Mouse (Mus musculus): ENCODE measurements around the gene Tekt3. TPM values are rescaled to one million over a fixed set of nuclear protein-coding genes. Genes with fewer than 3 reads are reported as not detected.

Gene Tekt3
- polyA plus RNA-seq (2011; ENCODE audit: insufficient read length, low read depth, missing spikeins), result not detected in 2 replicates

GRCm38 (mm10) chr11:63061446-63061845, at the start of gene Tekt3:
Gene Tekt3, plus strand, starts transcription at chr11:63061654.
- no peak within 1 kb of the TSS for H3K27ac ChIP-seq (ENCODE audit: insufficient read depth, low read length)
- H3K4me3 ChIP-seq (ENCODE audit: insufficient read depth, low read length), result no peak within 1 kb of the TSS
- no peak for TF ChIP-seq POLR2A (IDR thresholded peaks at IDR 0.05; ENCODE audit: low read depth, low read length)
- TF ChIP-seq CTCF (IDR thresholded peaks at IDR 0.05; ENCODE audit: borderline replicate concordance, insufficient read depth, low read length), result no peak
- H3K4me1 ChIP-seq (ENCODE audit: control insufficient read depth, insufficient read depth, low read length), result no peaks in the 10 kb centered on the region

- Histone ChIP-seq H3K4me3 (ENCODE audit: insufficient read depth, low read length) (no peak overlapping the region), H3K4me1 (ENCODE audit: control insufficient read depth, insufficient read depth, low read length) (no peaks in the 10 kb centered on the region), H3K27ac (ENCODE audit: insufficient read depth, low read length) (no peak overlapping the region)
- no peak for TF ChIP-seq POLR2A (IDR thresholded peaks at IDR 0.05; ENCODE audit: low read depth, low read length)
- TF ChIP-seq CTCF (IDR thresholded peaks at IDR 0.05; ENCODE audit: borderline replicate concordance, insufficient read depth, low read length), result no peak
These were observed 43.9 kb upstream of the Tekt3 start for GRCm38 (mm10) chr11:63017327-63018082.

GRCm38 (mm10) chr11:63018083-63018622, 43.3 kb upstream of the Tekt3 start:
- TF ChIP-seq POLR2A (IDR thresholded peaks at IDR 0.05; ENCODE audit: low read depth, low read length) (no peak), CTCF (IDR thresholded peaks at IDR 0.05; ENCODE audit: borderline replicate concordance, insufficient read depth, low read length) (no peak)
- H3K27ac ChIP-seq (ENCODE audit: insufficient read depth, low read length), result no peak overlapping the region
- H3K4me1 ChIP-seq (ENCODE audit: control insufficient read depth, insufficient read depth, low read length), result no peaks in the 10 kb centered on the region

GRCm38 (mm10) chr11:63020633-63021032, 40.8 kb upstream of the Tekt3 start:
- Histone ChIP-seq H3K27ac (ENCODE audit: insufficient read depth, low read length) (no peak overlapping the region), H3K4me3 (ENCODE audit: insufficient read depth, low read length) (no peak overlapping the region), H3K4me1 (ENCODE audit: control insufficient read depth, insufficient read depth, low read length) (no peaks in the 10 kb centered on the region)
- TF ChIP-seq POLR2A (IDR thresholded peaks at IDR 0.05; ENCODE audit: low read depth, low read length) (no peak), CTCF (IDR thresholded peaks at IDR 0.05; ENCODE audit: borderline replicate concordance, insufficient read depth, low read length) (no peak)

More at GRCm38 (mm10) chr11:63018083-63018622, 43.3 kb upstream of the Tekt3 start:
- H3K4me3 ChIP-seq (ENCODE audit: insufficient read depth, low read length), result no peak overlapping the region

GRCm38 (mm10) chr11:63021141-63021806, 40.2 kb upstream of the Tekt3 start:
- TF ChIP-seq POLR2A (IDR thresholded peaks at IDR 0.05; ENCODE audit: low read depth, low read length) (no peak), CTCF (IDR thresholded peaks at IDR 0.05; ENCODE audit: borderline replicate concordance, insufficient read depth, low read length) (no peak)
- H3K4me3 ChIP-seq (ENCODE audit: insufficient read depth, low read length), result no peak overlapping the region
- no peak overlapping the region for H3K27ac ChIP-seq (ENCODE audit: insufficient read depth, low read length)
- no peaks in the 10 kb centered on the region for H3K4me1 ChIP-seq (ENCODE audit: control insufficient read depth, insufficient read depth, low read length)

- TF ChIP-seq POLR2A (IDR thresholded peaks at IDR 0.05; ENCODE audit: low read depth, low read length) (no peak), CTCF (IDR thresholded peaks at IDR 0.05; ENCODE audit: borderline replicate concordance, insufficient read depth, low read length) (no peak)
- no peak overlapping the region for H3K27ac ChIP-seq (ENCODE audit: insufficient read depth, low read length)
- H3K4me3 ChIP-seq (ENCODE audit: insufficient read depth, low read length), result no peak overlapping the region
- no peaks in the 10 kb centered on the region for H3K4me1 ChIP-seq (ENCODE audit: control insufficient read depth, insufficient read depth, low read length)
These were observed 38.0 kb upstream of the Tekt3 start for GRCm38 (mm10) chr11:63023461-63023860.

- H3K27ac ChIP-seq (ENCODE audit: insufficient read depth, low read length), result no peak overlapping the region
- H3K4me3 ChIP-seq (ENCODE audit: insufficient read depth, low read length), result no peak overlapping the region
- TF ChIP-seq CTCF (IDR thresholded peaks at IDR 0.05; ENCODE audit: borderline replicate concordance, insufficient read depth, low read length), result no peak
- H3K4me1 ChIP-seq (ENCODE audit: control insufficient read depth, insufficient read depth, low read length), result no peaks in the 10 kb centered on the region
These were observed 37.3 kb upstream of the Tekt3 start for GRCm38 (mm10) chr11:63024136-63024535.

- no peaks in the 10 kb centered on the region for H3K4me1 ChIP-seq (ENCODE audit: control insufficient read depth, insufficient read depth, low read length)
- no peak overlapping the region for H3K27ac ChIP-seq (ENCODE audit: insufficient read depth, low read length)
These were observed 36.0 kb upstream of the Tekt3 start for GRCm38 (mm10) chr11:63025476-63025875.

GRCm38 (mm10) chr11:63026651-63027141, 34.8 kb upstream of the Tekt3 start:
- Histone ChIP-seq H3K27ac (ENCODE audit: insufficient read depth, low read length) (no peak overlapping the region), H3K4me3 (ENCODE audit: insufficient read depth, low read length) (no peak overlapping the region), H3K4me1 (ENCODE audit: control insufficient read depth, insufficient read depth, low read length) (no peaks in the 10 kb centered on the region)
- TF ChIP-seq POLR2A (IDR thresholded peaks at IDR 0.05; ENCODE audit: low read depth, low read length), result no peak
- no peak for TF ChIP-seq CTCF (IDR thresholded peaks at IDR 0.05; ENCODE audit: borderline replicate concordance, insufficient read depth, low read length)

More at GRCm38 (mm10) chr11:63025476-63025875, 36.0 kb upstream of the Tekt3 start:
- TF ChIP-seq CTCF (IDR thresholded peaks at IDR 0.05; ENCODE audit: borderline replicate concordance, insufficient read depth, low read length) (no peak), POLR2A (IDR thresholded peaks at IDR 0.05; ENCODE audit: low read depth, low read length) (no peak)
- no peak overlapping the region for H3K4me3 ChIP-seq (ENCODE audit: insufficient read depth, low read length)

Measured in embryonic fibroblast, embryonic 13.5 days (primary cell).